Mouse (Mus musculus) hindbrain, postnatal 0 days (tissue): Measurements from ENCODE around the gene Hoxa13. TPM values are rescaled to one million over a fixed set of nuclear protein-coding genes. Genes with fewer than 3 reads are reported as not detected.

Experiments
- ATAC-seq: fragments of 200-750 bp; cut with Nextera tagmentation; 2 replicates; pipeline ENCODE4 v1.8.0; 2017; ENCODE audit warnings: mild to moderate bottlenecking, moderate TSS enrichment, moderate library complexity
- DNase-seq: peaks from one replicate; pipeline ENCODE4 v3.0.0-alpha.2; 2015; ENCODE audit warnings: low spot score
- H3K27ac ChIP-seq: fragments of 300-500 bp; sonication (generic); 2 replicates; pipeline ENCODE4 v1.5.1; 2014; ENCODE audit warnings: mild to moderate bottlenecking
- H3K27me3 ChIP-seq: fragments of 300-500 bp; sonication (generic); 2 replicates; pipeline ENCODE4 v1.6.1; 2014; ENCODE audit warnings: low read length, mixed read lengths; ENCODE audit not compliant: insufficient read depth
- H3K36me3 ChIP-seq: fragments of 300-500 bp; sonication (generic); 2 replicates; pipeline ENCODE4 v1.6.1; 2014; ENCODE audit warnings: low read length, mixed read lengths; ENCODE audit not compliant: insufficient read depth
- H3K4me1 ChIP-seq: fragments of 300-500 bp; sonication (generic); 2 replicates; pipeline ENCODE4 v1.6.1; 2014; ENCODE audit warnings: antibody characterized with exemption, low read length, mixed read lengths; ENCODE audit not compliant: insufficient read depth
- H3K4me2 ChIP-seq: fragments of 300-500 bp; sonication (generic); 2 replicates; pipeline ENCODE4 v1.6.1; 2014; ENCODE audit warnings: low read depth, mild to moderate bottlenecking, low read length, moderate library complexity, mixed read lengths
- H3K4me3 ChIP-seq: fragments of 300-500 bp; sonication (generic); 2 replicates; pipeline ENCODE4 v1.5.1; 2014; ENCODE audit warnings: low read length
- H3K9ac ChIP-seq: fragments of 300-500 bp; sonication (generic); replicated peaks from 2 replicates; pipeline ENCODE4 v1.6.1; 2014; ENCODE audit warnings: mild to moderate bottlenecking, low read length, moderate library complexity, mixed read lengths
- H3K9me3 ChIP-seq: fragments of 300-500 bp; sonication (generic); 2 replicates; pipeline ENCODE4 v1.6.1; 2016; ENCODE audit warnings: low read length, mixed read lengths
- CTCF ChIP-seq: IDR thresholded peaks from 2 replicates; pipeline ENCODE4 v1.5.1; 2016; ENCODE audit warnings: antibody characterized with exemption, control low read depth, low read depth
- WGBS: fragments of 180-500 bp; shearing (Covaris S2); extraction: QIAGEN DNeasy Blood & Tissue Kit; methylation state at CpG from one replicate; pipeline ENCODE4 v1.1.7; 2014; 5-methylcytosine and 5-hydroxymethylcytosine counted together
- polyA plus RNA-seq: library from polyadenylated mRNA; unstranded; fragments of >200 nt; fragmentation: Nextera tagmentation; extraction: Ambion mirVana; gene quantifications from 2 replicates; pipeline ENCODE4 v1.2.1, GENCODE M21; 2015
- total RNA-seq: library from RNA; depleted of rRNA; stranded (reverse); fragments of >200 nt; gene quantifications from 2 replicates; pipeline ENCODE4 v1.2.3, GENCODE M21; 2014

The Hoxa13 gene
- total and polyA plus RNA-seq, 2 experiments from 2014 or later: not detected

DNA sequence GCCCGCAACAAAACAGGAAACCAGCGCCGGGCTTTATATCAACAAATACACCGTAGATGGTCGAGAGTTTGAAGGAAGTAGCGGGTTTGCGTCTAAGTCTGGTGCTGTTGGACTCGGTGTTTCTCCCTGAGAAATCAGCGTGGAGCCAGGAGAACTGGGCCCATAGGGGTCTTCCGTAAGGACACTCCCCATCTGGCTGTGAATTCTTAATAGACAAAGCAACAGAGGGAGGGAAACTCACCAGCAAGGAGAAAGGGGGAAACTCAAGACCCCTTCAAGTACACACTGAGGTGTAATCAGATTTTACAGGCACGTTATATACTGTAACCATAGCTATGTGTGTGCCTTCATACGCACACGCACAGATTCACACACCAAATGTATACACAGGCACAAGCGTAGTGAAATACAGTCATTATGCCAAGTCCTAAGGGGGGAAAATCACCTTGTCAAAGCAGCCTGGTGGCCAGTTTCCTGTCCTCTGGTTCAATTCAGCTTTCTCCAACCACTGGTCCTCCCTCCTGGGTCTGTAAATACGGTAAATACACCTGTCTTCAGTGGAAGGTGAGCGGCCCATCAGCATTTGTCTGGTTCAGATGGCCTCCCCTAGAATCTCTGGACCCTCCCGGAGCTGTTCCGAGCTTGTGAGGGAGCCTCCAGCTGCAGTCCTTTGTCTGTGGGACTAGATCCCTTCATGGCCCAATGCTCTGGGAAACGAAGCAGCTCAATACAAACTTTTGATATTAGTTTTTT is 5.4 kb upstream of the Hoxa13 start:
- Histone ChIP-seq H3K27me3 (peaks cover 92% of the 10 kb centered on the region), H3K9me3 (no peaks in the 10 kb centered on the region), H3K4me3 (no peak overlapping the region), H3K4me1 (no peaks in the 10 kb centered on the region), H3K27ac (no peak overlapping the region), H3K4me2 (no peak overlapping the region), H3K9ac (no peak overlapping the region), H3K36me3 (no peaks in the 10 kb centered on the region)
- ATAC-seq: no peak
- 2% methylated on average over 19 of the region's 19 CpGs for WGBS
- no peak for TF ChIP-seq CTCF
- DNase-seq: no peak

DNA sequence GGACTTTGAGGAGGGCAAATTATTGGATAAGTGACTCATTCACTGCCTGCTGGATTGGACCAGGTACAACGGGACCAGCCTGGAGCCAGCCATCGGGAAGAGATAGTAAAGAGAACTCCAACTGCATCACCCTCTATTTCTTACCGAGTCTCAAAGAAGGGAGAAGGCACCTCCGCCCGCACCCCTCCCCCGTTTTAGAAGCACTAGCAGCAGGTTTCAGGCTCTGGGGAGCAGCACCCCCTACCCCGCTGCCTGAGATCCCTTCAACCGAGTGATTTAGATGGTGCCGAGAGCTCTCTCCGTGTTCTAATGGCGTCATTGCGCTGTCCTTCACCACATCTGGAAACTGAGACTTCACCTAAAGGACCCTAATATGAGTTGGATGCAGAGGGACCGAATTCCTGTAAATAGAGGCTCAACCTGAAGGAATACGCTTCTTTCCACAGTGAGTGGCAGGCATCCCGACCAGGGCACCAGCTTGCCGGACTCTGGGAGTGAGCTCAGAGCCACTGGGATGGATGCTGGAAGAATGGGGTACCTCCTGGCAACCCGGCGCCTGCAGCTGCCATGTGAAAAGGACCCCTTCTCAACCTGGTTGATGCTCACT is 4.7 kb upstream of the Hoxa13 start:
- no peak overlapping the region for H3K4me2 ChIP-seq
- H3K4me3 ChIP-seq: no peak overlapping the region
- H3K9me3 ChIP-seq: no peaks in the 10 kb centered on the region
- peaks cover 90% of the 10 kb centered on the region for H3K27me3 ChIP-seq
- DNase-seq (no peak), ATAC-seq (no peak)
- WGBS: 3% methylated on average over 18 of the region's 18 CpGs
- no peaks in the 10 kb centered on the region for H3K4me1 ChIP-seq
- no peak for TF ChIP-seq CTCF
- H3K9ac ChIP-seq: no peak overlapping the region
- H3K36me3 ChIP-seq: no peaks in the 10 kb centered on the region
- no peak overlapping the region for H3K27ac ChIP-seq

DNA sequence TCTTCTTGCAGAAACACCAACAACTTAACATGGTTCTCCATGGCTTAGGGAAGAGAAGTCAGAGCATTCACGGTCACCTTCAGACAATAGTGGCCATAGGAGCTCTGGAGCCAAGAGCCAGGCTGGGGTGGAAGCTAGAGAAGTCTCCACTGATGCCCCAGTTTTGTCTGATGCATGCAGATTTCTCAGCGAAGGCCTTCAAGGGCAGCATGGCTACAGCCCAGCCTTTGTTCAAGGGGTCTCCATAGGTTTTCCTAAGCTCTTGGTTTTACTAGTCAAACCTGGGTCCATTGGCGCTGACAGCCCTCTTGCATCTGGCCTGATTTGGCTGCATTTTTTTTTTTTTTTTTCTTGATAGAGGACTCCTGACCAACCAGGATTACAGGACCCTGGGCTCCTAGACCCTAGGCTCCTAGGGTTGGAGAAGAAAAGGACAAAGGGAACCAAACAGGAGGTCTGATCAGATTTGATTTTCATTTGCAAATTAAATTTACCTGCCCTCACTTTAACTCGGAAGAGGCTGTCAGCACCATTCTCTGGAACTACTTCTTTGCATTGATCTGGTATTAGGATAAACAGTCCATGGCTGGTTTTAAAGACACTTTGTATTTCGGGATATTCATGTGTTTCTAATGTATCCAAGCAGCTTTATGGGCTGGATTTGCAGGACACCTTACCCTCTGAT is 3.6 kb upstream of the Hoxa13 start:
- Histone ChIP-seq H3K27me3 (peaks cover 83% of the 10 kb centered on the region), H3K27ac (no peak overlapping the region), H3K4me3 (no peak overlapping the region), H3K4me2 (no peak overlapping the region), H3K9me3 (no peaks in the 10 kb centered on the region), H3K36me3 (no peaks in the 10 kb centered on the region), H3K4me1 (no peaks in the 10 kb centered on the region), H3K9ac (no peak overlapping the region)
- WGBS: 4% methylated on average over 5 of the region's 5 CpGs
- ATAC-seq (no peak), DNase-seq (no peak)
- TF ChIP-seq CTCF: no peak

DNA sequence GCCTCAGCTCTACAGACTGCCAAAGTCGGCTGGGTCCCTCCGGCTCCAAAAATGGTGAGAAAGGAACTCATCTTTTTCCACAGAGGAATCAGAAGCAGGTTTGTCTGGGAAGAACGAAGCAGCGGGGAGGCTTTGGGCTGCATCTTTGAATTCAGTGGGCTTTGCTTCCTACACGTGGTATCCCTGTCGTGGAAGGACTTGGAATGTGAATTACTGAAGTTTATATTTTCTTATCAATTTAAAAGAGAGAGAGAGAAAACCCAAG is 2.6 kb upstream of the Hoxa13 start:
- Histone ChIP-seq H3K27ac (no peak overlapping the region), H3K36me3 (no peaks in the 10 kb centered on the region), H3K9ac (no peak overlapping the region), H3K4me3 (no peak overlapping the region), H3K27me3 (peaks cover 79% of the 10 kb centered on the region), H3K9me3 (no peaks in the 10 kb centered on the region), H3K4me1 (no peaks in the 10 kb centered on the region), H3K4me2 (no peak overlapping the region)
- TF ChIP-seq CTCF: no peak
- WGBS: 2% methylated on average over 6 of the region's 6 CpGs
- DNase-seq (no peak), ATAC-seq (no peak)

DNA sequence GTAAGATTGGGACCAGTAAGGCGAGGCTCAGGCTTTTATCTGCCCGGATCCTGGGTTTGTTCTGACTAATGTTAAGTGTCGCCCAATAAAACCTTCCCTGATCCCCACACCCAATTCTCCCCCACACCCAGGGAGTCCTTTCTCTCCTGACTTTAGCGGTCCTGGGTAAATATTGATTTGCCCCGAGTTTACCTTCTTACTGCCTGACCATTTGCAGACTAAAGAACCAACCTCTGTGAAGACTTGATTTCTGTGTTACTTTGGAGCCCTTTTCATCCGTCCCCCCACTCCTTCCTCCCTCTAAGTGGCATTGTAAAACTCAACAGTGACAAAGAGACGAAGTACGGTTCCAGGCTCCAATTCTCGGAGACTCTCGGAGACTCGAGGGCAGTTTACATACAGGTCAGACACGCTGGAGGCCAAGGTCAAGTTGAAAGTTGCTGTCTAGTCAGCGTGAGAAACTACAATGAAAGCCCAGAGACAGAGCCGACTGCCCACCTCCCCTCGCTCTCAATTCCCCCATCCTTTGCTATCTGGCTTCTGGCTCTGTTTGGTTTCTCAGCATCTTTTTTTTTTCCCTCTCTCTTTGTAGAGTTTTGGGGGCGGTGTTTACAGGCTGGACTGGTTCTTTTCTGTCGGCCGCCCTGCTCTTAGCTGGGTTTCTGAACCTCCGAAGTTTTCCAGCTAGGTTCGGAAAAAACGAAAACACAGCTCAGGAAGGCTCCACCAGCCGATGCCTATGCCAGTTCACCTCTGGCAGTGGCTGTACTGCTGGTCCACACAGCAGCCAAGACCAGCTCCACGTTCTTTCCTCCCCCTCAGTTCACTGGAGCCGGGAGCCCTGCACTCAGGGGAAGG is 2.0 kb upstream of the Hoxa13 start:
- 3% methylated on average over 24 of the region's 24 CpGs for WGBS
- ATAC-seq: no peak
- Histone ChIP-seq H3K36me3 (no peaks in the 10 kb centered on the region), H3K27me3 (peaks cover 79% of the 10 kb centered on the region), H3K9me3 (no peaks in the 10 kb centered on the region), H3K27ac (no peak overlapping the region), H3K4me2 (no peak overlapping the region), H3K4me3 (no peak overlapping the region), H3K4me1 (no peaks in the 10 kb centered on the region), H3K9ac (no peak overlapping the region)
- DNase-seq: no peak
- TF ChIP-seq CTCF: no peak

DNA sequence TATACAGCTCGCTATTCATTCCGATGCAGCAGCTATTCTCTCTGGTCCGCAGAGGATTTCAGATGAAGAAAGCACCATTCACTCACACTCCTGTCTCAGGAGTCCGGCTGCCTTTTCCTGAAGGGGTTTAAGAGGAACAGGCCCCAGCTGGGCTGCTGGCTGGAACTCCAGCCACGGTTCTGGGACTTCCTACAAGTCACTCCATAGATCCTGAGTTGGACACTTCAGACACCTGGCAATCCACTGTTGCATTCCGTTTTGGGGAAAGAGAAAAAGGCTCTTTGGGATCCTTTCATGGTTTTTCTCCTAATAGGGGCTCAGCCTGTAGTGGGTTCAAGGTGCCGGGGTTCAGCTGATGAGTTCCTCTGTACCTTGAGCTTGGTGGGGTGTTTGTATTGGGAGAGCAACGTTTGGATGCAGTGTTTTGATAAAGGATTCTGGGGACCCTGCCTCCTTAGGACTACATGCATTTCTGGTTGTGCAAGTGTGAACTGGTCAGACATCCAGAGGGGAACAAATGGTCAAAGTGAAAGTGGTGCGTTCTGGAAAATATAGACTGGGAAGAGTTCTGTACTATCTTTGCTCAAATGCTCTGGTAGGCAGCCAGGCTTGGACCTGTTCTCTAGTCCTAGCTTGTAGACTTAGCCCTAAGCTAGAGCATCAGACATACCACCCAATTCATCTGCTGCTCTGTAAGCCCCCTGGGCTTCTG is 1.2 kb upstream of the Hoxa13 start:
- Histone ChIP-seq H3K27me3 (peaks cover 84% of the 10 kb centered on the region), H3K9me3 (no peaks in the 10 kb centered on the region), H3K36me3 (no peaks in the 10 kb centered on the region), H3K4me2 (no peak overlapping the region), H3K4me3 (no peak overlapping the region), H3K27ac (no peak overlapping the region), H3K9ac (no peak overlapping the region), H3K4me1 (no peaks in the 10 kb centered on the region)
- no peak for TF ChIP-seq CTCF
- WGBS: 2% methylated on average over 9 of the region's 9 CpGs
- DNase-seq (no peak), ATAC-seq (no peak)
